Mouse (Mus musculus) hindbrain, embryonic 14.5 days (tissue): Measurements from ENCODE around the gene Mex3a. TPM values are rescaled to one million over a fixed set of nuclear protein-coding genes. Genes with fewer than 3 reads are reported as not detected.
A peak's percentile ranks its signal among the peaks of the same experiment; 100 is the strongest.

Source experiments
- ATAC-seq: fragments of 200-750 bp; cut with Nextera tagmentation; 2 replicates; pipeline ENCODE4 v1.8.0; 2017; ENCODE audit warnings: moderate number of reproducible peaks, mild to moderate bottlenecking, moderate TSS enrichment, moderate library complexity; ENCODE audit not compliant: low FRiP score
- DNase-seq: peaks from one replicate; pipeline ENCODE4 v3.0.0-alpha.2; 2015; ENCODE audit warnings: low spot score
- H3K27ac ChIP-seq: fragments of 300-500 bp; sonication (generic); 2 replicates; pipeline ENCODE4 v1.5.1; 2014; ENCODE audit warnings: mild to moderate bottlenecking, moderate library complexity
- H3K27me3 ChIP-seq: fragments of 300-500 bp; sonication (generic); 2 replicates; pipeline ENCODE4 v1.6.1; 2014; ENCODE audit warnings: mild to moderate bottlenecking, low read length, mixed read lengths; ENCODE audit not compliant: control insufficient read depth, insufficient read depth
- H3K36me3 ChIP-seq: fragments of 300-500 bp; sonication (generic); replicated peaks from 2 replicates; pipeline ENCODE4 v1.6.1; 2014; ENCODE audit not compliant: control insufficient read depth, insufficient read depth
- H3K4me1 ChIP-seq: fragments of 300-500 bp; sonication (generic); replicated peaks from 2 replicates; pipeline ENCODE4 v1.6.1; 2014; ENCODE audit warnings: antibody characterized with exemption, low read length, mixed read lengths; ENCODE audit not compliant: control insufficient read depth, insufficient read depth
- H3K4me2 ChIP-seq: fragments of 300-500 bp; sonication (generic); replicated peaks from 2 replicates; pipeline ENCODE4 v1.6.1; 2014; ENCODE audit warnings: mild to moderate bottlenecking, moderate library complexity
- H3K4me3 ChIP-seq: fragments of 300-500 bp; sonication (generic); replicated peaks from 2 replicates; pipeline ENCODE4 v1.5.1; 2014; ENCODE audit warnings: mild to moderate bottlenecking, low read length
- H3K9ac ChIP-seq: fragments of 300-500 bp; sonication (generic); 2 replicates; pipeline ENCODE4 v1.6.1; 2014
- H3K9me3 ChIP-seq: fragments of 300-500 bp; sonication (generic); 2 replicates; pipeline ENCODE4 v1.6.1; 2016; ENCODE audit warnings: low read length; ENCODE audit not compliant: control insufficient read depth
- WGBS: fragments of 180-500 bp; shearing (Covaris S2); extraction: QIAGEN DNeasy Blood & Tissue Kit; methylation state at CpG from one replicate; pipeline ENCODE4 v1.1.7; 2014; 5-methylcytosine and 5-hydroxymethylcytosine counted together
- polyA plus RNA-seq: library from polyadenylated mRNA; unstranded; fragments of >200 nt; fragmentation: Nextera tagmentation; extraction: Ambion mirVana; gene quantifications from 2 replicates; pipeline ENCODE4 v1.2.1, GENCODE M21; 2014

Mex3a gene
- polyA plus RNA-seq, 1 experiment from 2014 or later, result 31.0 TPM

DNA sequence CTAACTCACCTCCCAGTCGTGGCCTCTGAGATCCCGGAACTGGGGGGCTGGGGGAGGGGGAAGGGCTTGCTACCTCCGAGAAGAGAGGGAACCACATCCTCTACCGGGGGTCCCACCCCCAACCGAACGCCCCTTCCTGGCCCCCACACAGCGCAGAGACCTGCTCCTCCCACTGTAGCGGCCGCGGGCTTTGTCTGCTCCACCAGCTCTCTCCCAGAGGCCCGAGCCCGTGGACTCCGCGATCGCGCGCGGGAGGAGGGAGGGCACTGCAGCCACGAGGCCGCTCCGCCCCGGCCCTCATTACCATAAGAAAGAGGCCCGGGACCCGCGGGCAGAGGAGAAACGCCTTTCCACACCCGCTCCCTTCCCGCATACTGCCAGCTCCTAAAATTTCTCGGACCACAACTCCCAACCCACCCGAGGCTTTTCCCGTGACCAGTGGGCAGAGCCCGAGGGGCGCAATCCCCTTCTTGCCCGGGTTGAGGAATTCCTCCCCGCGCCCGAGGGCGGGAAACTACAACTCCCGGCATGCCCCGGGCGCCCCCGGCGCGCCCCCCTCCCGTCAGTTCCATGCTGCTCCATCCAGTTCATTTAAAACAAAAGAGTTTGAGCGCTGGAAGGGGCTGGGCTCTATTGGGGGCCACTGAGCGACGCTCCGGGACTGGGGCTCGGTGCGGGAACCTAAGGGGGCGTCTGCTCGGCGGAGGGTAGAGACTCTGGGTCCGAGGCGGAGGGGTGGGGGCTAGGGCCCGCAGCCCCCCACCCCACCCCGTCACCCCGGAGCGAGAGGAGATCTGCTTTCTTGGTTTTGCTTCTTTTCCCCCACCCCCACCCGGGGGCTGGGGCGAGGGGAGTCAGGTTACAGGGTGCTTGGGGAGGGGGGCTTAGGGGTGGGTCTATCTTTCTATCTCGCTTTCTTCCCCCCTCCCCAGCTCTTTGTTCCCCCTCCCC is 572 bp upstream of the Mex3a start:
- peak overlapping the region; percentile 98 for H3K27ac ChIP-seq

DNA sequence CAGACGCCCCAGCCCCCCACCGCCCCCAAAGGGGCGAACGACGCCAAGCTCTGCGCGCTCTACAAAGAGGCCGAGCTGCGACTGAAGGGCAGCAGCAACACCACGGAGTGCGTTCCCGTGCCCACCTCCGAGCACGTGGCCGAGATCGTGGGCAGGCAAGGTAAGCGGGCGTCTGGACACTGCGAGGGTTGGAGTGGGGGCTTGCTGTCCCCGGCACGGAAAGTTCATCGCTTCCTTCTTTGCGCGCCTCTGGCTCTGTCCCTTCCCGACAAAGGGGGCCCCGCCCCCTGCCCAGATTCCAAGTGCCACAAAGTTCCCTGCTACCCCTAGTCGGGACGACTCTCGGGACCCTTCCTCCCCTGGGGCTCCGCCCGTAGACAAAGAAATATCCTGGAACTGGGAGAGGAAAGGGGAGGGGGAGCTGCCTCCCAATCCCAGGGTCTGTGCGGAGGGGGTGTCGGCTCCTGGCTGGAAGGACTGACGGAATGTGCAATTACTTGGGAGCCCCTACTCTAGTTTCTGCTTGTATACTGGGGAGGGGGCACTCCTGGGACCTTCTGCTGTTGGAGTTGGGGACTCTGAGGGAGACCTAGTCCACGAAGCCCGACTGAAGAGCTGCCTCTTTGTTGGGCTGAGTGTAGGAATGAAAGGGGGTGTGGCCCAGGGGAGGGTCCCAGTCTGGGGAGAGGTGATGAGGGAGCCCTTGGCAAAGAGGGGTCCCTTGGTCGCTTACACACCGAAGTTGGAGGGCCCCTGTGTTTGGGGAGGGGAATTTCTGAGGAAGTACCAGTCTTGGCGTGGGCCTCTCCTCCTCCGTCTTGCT is 705 bp downstream of the Mex3a start:
- ATAC-seq (peak; percentile 8; the same call in 1 of the 2 replicates), DNase-seq (peak; percentile 61)
- under 1% methylated on average over 38 of the region's 40 CpGs for WGBS
- H3K9me3 ChIP-seq, result no peaks in the 10 kb centered on the region
- no peaks in the 10 kb centered on the region for H3K27me3 ChIP-seq
- peak overlapping the region; percentile 98 for H3K27ac ChIP-seq
- peaks cover 68% of the 10 kb centered on the region for H3K4me1 ChIP-seq
- H3K4me3 ChIP-seq, result peak overlapping the region; percentile 93
- H3K9ac ChIP-seq, result peak overlapping the region; percentile 100
- peaks cover 30% of the 10 kb centered on the region for H3K36me3 ChIP-seq
- H3K4me2 ChIP-seq, result peak overlapping the region; percentile 96

More for the DNA sequence above, 572 bp upstream of the Mex3a start:
- ATAC-seq (peak; percentile 86), DNase-seq (peak; percentile 90)
- H3K9me3 ChIP-seq, result no peaks in the 10 kb centered on the region
- peak overlapping the region; percentile 100 for H3K9ac ChIP-seq
- H3K4me3 ChIP-seq, result peak overlapping the region; percentile 93
- H3K27me3 ChIP-seq, result no peaks in the 10 kb centered on the region
- peaks cover 65% of the 10 kb centered on the region for H3K4me1 ChIP-seq
- peak overlapping the region; percentile 96 for H3K4me2 ChIP-seq
- WGBS, result under 1% methylated on average over 52 of the region's 63 CpGs
- H3K36me3 ChIP-seq, result peaks cover 17% of the 10 kb centered on the region

DNA sequence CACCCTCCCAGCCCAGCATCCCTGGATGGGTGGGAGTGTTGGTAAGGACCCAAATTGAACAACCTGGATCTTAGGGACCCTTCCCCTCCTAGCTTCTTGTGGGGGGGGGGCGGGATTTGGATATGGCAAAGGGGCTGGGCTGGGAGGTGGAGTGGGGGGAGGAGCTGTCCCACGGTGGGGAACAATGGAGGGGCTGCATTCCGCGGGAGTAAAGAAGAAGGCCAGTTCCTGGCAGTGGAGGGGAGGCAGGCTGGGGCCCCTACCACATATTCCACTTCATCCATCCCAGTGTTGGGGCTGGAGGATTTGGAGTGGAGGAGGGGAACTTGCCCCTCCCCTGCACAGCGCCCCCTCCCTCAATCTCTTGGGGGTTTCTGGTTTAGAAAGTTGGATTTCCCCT is 1.5 kb downstream of the Mex3a start:
- Histone ChIP-seq H3K36me3 (peaks cover 38% of the 10 kb centered on the region), H3K9me3 (no peaks in the 10 kb centered on the region), H3K27me3 (no peaks in the 10 kb centered on the region), H3K4me2 (peak overlapping the region; percentile 96), H3K9ac (peak overlapping the region; percentile 100), H3K4me3 (peak overlapping the region; percentile 93), H3K27ac (peak overlapping the region; percentile 98), H3K4me1 (peaks cover 68% of the 10 kb centered on the region)
- no peak for DNase-seq
- ATAC-seq, result no peak
- 3% methylated on average over 4 of the region's 5 CpGs for WGBS

DNA sequence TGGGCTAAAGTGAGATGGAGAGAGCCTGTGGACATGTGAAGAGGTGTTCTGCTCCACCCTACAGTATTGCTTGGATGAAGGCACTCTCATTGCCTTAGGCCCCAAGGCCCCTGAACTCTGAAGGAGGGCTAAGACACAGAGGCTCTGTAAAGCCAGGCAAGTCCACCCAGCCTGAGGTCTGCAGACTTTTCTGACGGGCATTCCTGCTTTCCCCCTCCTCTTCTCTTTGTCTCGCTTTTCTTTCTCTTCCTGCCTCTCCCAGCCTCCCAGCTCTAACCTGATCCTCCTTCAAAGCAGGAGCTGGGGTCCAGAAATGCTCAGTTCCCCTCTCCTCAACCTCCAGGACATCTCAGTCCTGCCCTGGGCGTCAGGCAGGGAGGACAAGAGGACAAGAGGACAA is 2.8 kb downstream of the Mex3a start:
- H3K9ac ChIP-seq, result peak overlapping the region; percentile 100
- WGBS, result 5% methylated on average over 3 of the region's 3 CpGs
- H3K4me1 ChIP-seq, result peaks cover 64% of the 10 kb centered on the region

DNA sequence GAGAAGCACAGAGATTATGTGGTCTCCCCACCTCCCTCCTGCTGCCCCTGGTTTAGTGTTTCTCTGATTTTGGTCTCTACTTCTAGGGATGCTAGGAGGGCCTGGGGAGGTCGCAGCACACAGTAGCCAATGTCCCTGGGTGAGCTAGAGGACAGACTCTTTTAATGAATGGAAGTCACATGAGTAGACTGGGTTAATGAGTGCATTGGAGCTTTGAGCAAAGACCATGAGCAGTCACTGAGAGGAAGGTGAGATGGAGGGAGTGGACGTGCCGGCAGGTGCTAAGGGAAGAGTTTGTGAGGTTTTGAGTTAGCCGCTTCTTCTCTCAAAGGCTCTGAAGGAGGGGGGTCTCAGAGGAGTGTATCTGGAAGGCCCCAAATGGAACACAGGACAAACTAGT is 3.3 kb downstream of the Mex3a start:
- Histone ChIP-seq H3K36me3 (peaks cover 52% of the 10 kb centered on the region), H3K9me3 (no peaks in the 10 kb centered on the region), H3K9ac (peak overlapping the region; percentile 100), H3K27me3 (no peaks in the 10 kb centered on the region), H3K4me3 (peak overlapping the region; percentile 93), H3K4me1 (peaks cover 62% of the 10 kb centered on the region), H3K27ac (0 out of 2 replicates have a peak overlapping the region, but pooled peaks have one; percentile 56), H3K4me2 (peak overlapping the region; percentile 96)
- DNase-seq (no peak), ATAC-seq (no peak)
- 32% methylated on average over 4 of the region's 4 CpGs for WGBS

More for the DNA sequence above, 2.8 kb downstream of the Mex3a start:
- Histone ChIP-seq H3K9me3 (no peaks in the 10 kb centered on the region), H3K27me3 (no peaks in the 10 kb centered on the region), H3K4me2 (peak overlapping the region; percentile 96), H3K27ac (peak overlapping the region; percentile 56; the same call in 1 of the 2 replicates), H3K36me3 (peaks cover 47% of the 10 kb centered on the region), H3K4me3 (peak overlapping the region; percentile 93)
- no peak for DNase-seq
- ATAC-seq, result no peak

DNA sequence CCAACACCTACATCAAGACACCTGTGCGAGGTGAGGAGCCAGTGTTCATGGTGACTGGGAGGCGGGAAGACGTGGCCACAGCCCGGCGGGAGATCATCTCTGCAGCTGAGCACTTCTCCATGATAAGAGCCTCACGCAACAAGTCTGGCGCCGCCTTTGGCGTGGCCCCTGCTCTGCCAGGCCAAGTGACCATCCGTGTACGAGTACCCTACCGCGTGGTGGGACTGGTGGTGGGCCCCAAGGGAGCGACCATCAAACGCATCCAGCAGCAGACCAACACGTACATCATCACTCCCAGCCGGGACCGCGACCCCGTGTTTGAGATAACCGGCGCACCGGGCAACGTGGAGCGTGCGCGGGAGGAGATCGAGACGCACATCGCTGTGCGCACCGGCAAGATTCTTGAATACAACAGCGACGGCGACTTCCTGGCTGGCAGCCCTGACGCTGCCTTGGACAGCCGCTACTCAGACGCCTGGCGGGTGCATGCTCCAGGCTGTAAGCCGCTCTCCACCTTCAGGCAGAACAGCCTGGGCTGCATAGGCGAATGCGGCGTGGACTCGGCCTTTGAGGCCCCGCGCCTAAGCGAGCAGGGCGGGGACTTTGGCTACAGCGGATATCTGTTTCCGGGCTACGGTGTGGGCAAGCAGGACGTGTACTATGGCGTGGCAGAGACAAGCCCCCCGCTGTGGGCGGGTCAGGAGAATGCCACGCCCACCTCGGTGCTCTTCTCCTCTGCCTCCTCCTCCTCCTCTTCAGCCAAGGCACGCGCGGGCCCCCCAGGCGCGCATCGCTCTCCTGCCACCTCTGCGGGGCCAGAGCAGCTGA is 4.1 kb downstream of the Mex3a start:
- Histone ChIP-seq H3K4me2 (peak overlapping the region; percentile 96), H3K9ac (peak overlapping the region; percentile 100), H3K9me3 (no peaks in the 10 kb centered on the region), H3K36me3 (peaks cover 60% of the 10 kb centered on the region), H3K27ac (0 out of 2 replicates have a peak overlapping the region, but pooled peaks have one; percentile 11), H3K4me1 (peaks cover 59% of the 10 kb centered on the region), H3K27me3 (no peaks in the 10 kb centered on the region), H3K4me3 (peak overlapping the region; percentile 93)
- 4% methylated on average over 64 of the region's 64 CpGs for WGBS
- DNase-seq (no peak), ATAC-seq (no peak)

DNA sequence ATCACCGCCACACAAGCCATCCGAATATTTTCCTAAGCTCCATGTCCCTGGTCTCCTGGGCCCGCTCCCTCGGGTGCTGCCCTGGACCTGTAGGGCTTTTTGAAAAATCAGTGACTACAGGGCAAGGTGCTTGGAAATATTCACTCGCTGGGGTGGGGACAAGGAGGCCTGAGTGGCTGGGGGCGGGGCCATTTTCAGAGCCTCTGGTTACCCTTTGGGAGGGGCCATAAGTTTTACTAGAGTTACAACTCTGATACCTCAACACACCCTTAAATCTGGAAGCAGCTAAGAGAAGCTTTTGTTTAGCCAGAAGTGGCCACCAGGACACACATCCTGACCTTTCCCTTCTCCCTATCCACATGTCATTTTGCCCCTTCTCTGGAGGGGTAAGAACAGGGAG is 5.0 kb downstream of the Mex3a start:
- H3K4me3 ChIP-seq, result peak overlapping the region; percentile 93
- no peaks in the 10 kb centered on the region for H3K9me3 ChIP-seq
- ATAC-seq (no peak), DNase-seq (no peak)
- H3K4me2 ChIP-seq, result peak overlapping the region; percentile 96
- WGBS, result 57% methylated on average over 6 of the region's 6 CpGs
- no peaks in the 10 kb centered on the region for H3K27me3 ChIP-seq
- H3K36me3 ChIP-seq, result peaks cover 63% of the 10 kb centered on the region
- H3K4me1 ChIP-seq, result peaks cover 65% of the 10 kb centered on the region
- H3K9ac ChIP-seq, result peak overlapping the region; percentile 100
- no peak overlapping the region for H3K27ac ChIP-seq

DNA sequence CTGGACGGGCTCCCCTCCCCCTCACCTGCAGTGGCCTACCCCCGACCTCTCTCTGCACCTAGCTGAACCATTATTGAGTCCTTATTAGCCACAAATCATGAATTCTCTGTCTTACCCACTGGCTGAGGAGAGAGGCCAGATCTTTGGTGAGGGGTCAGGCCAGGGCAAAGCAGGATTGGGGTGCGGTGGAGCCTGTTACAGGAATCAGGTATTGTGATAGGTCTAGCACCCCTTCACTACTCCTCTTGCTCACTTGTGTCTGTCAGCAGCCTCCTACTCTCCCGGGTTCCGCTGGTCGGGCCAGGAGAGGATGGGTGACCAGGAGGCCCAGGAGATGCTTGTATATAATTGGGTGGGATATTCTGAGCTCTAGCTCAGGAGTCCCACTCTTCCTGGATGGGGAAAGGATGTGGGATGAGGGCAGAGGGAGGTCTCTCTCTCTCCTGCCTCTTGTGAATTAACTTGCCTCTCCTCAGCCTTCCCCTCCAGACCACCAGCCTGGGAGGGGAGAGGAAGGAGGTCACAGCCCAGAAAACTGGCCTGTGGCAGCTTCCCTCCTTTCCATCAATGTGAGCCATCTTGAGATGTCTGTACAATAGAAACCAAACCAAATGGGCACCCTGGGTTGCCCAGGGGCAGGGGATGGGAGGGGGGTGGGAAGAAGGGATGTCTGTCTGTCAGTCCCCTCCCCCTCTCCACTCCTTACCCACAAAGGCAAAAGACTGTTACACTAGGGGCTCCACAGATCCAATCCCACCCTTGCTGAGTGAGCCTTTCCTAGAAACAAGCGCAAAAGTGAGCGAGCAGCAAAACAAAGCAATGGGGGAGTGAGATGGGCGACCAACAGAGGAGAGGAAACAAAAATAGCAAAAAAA is 6.3 kb downstream of the Mex3a start:
- no peak for DNase-seq
- ATAC-seq, result no peak
- Histone ChIP-seq H3K9ac (peak overlapping the region; percentile 28; the same call in 1 of the 2 replicates), H3K36me3 (peaks cover 63% of the 10 kb centered on the region), H3K9me3 (no peaks in the 10 kb centered on the region), H3K27ac (peak overlapping the region; percentile 44; the same call in 1 of the 2 replicates), H3K27me3 (no peaks in the 10 kb centered on the region), H3K4me3 (no peak overlapping the region), H3K4me2 (peak overlapping the region; percentile 96; the same call in 1 of the 2 replicates), H3K4me1 (peaks cover 65% of the 10 kb centered on the region)
- WGBS, result 17% methylated on average over 9 of the region's 9 CpGs
